Mouse (Mus musculus) gastrocnemius, postnatal 14 days (tissue): ENCODE measurements around the gene Zfp612. TPM values are rescaled to one million over a fixed set of nuclear protein-coding genes. Genes with fewer than 3 reads are reported as not detected.
"Not testable (repeated sequence)": the region's sequence is repeated elsewhere in the genome, so short reads cannot be mapped to it uniquely, and the experiment has no call there.

Experiments
- DNase-seq: peaks from one replicate; pipeline ENCODE4 v3.0.0; 2021; ENCODE audit warnings: mixed read lengths
- intact Hi-C: fragments of 180-260 bp; cut with DNase I; formaldehyde crosslinking; loops from one replicate; pipeline ENCODE4 v1.15.1; 2025; ENCODE audit warnings: low total_unique reads
- long read RNA-seq, 2 experiments: library from polyadenylated mRNA; stranded (forward); transcript quantifications; one replicate each; pipeline ENCODE4 v2.0.0; 2021
- total RNA-seq, 2 experiments: library from RNA; stranded (reverse); gene quantifications; 2 replicates each; pipeline ENCODE4 v1.2.3; 2021

The Zfp612 gene
- 1 to 10 TPM; 5.6 to 6.3 TPM for total RNA-seq
- long read RNA-seq, experiment 1, partial matches to known transcripts: 0 of 3 reads
- long read RNA-seq, experiment 1, other reads (novel, unspliced or antisense): 2 of 3 reads
- long read RNA-seq, experiment 2, partial matches to known transcripts: 0 of 4 reads
- long read RNA-seq, experiment 2, other reads (novel, unspliced or antisense): 1 of 4 reads

DNA sequence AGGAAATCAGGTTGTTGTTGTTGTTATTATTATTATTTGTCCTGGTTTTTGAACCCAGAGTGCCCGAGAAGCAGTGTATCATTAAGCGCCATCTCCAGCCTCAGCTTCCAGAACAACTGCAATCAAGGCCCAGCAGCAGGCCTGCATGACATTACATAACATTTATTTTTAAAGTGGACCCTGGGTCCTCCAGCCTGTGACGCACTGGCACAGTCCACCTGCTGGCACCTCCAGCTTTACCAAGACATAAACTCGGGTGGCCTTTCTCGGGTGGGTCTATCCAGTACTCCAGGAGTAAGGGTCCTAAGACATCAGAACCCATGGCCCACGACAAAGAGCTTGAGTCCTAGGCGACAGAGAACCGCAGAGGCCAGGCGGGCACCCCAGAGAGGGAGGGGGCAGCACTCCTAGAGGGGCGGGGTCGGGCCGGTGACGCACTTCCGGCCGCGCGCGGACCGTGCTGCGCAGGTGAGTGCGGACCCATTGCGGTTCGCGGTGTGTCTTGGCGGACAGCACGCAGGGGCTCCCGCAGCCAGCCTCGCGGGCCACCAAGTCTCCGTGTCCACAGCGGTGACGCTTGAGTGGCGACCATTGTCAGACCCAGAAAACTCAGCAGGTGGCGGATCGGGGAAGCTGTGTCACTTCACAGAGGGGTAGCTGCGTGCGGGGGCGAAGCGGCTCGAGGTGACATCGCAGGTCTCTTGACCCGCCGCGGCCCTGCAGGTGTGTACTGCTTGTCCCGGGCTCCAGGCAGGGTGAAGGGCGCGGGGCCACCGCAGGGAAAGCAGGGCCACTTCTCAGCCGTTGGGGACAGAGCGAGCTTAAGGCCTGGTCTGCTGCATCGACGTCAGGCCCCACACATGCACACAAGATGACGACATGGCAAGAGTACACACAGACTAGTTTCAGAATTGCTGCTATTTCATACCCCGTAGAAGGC lies at the start of gene Zfp612:
Gene Zfp612 (plus strand): TSS at position 465 of the 940 bp plus-strand sequence.
- DNase-seq: peak; percentile 40
- intact Hi-C loops: no loop called here

DNA sequence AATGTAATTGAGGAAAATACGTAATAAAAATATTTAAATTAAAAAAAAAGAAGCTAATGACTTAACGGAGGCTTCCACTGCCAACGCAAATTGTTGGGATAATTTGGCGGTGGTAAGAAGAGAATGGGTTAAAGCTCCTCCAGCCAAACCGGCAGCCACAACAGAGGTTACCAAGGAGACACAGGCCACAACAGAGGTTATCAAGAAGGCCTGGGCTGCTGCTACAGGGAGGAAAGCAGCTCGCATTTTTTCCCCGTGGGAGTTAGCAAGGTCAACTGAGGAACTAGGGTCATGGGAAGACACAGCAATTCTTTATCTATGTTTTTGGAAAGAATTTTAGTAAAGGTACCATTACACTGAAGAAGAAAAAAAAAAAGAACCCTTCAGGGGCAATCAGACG lies 45.8 kb upstream of the Zfp612 start:
- DNase-seq, intact Hi-C loops: not testable (repeated sequence)

DNA sequence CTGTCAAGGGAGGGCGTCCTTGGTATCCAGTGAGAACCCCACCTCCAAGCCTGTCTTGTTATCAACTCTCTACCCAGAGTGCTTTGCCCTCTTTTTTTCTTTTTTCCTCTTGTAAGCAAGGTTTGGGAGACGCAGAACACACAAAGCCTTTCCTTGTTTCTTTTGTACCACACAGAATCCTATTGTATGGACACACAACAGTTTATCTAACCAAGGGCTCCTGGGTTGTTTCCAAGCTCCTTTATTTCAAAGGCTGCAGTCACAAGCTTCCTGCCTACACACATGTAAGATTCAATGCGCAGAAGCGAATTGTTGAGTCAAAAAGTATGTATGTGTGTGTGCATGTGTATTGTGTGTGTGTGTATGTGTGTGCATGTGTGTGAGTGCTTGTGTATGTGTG lies 45.2 kb upstream of the Zfp612 start:
- no peak for DNase-seq

DNA sequence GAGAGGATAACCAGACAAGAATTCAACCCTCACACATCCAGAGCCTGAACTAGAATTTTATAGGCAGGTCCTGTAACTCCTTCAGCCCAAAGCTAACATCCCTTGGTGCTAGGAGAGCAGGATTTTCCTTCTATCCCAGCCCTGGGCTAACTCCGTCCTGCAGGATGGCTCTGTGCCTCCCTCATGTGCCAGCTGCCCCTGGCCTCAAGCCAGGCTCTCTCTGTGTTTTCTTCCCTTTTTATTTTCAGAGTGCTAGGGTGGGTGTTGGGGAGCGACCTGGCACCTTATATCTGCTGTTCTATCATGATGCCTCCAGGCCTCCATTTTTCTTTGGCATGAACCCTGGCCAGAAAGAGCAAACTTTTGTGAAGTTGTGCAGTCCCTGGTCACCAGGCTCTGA lies 43.4 kb upstream of the Zfp612 start:
- no peak for DNase-seq
- intact Hi-C loops: no loop called here

More for the DNA sequence above, 45.2 kb upstream of the Zfp612 start:
- intact Hi-C loops: no loop called here

DNA sequence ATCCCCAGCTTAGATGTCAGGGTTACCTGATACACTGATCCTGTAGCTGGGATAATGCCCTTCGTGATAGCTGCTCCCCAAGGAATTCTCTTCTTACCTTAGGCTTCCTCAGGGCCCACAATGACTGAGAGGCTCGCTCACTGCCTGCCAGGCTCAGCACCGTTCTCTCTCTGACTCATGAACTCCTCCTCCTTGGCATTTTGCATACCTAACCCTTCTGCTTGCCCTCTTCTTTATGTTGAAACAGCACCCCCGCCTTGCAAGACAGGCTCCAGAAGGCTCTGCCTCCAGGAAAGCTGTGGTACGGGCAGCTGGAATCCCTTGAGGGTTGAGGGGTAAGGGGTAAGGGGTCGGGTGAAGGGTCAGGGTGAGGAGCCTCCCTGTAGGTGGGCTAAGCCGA lies 40.3 kb upstream of the Zfp612 start:
- intact Hi-C loops: no loop called here
- DNase-seq: no peak

DNA sequence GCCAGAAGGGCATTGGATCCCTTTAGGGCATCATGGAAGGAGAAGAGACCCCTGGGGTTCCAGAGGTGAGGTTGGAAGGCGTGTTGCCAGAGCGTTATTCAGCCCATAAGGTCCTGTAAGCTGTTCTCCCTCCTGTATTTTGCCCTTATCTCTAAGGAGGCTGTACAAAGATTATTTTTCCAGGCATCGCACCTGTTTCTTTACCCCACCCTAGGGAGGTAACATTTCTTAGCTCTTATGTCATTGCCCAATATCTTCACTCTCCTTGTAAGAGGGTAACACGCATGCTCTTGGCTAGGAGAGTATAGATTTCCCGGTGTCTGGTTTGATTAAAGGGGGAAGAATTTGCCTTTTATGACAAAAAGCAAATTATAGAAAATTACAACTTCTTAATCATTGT lies 39.9 kb upstream of the Zfp612 start, which contains the start of gene Chst4:
Gene Chst4 (minus strand): TSS at position 82 of the 400 bp plus-strand sequence.
- intact Hi-C loops: no loop called here
- no peak for DNase-seq

DNA sequence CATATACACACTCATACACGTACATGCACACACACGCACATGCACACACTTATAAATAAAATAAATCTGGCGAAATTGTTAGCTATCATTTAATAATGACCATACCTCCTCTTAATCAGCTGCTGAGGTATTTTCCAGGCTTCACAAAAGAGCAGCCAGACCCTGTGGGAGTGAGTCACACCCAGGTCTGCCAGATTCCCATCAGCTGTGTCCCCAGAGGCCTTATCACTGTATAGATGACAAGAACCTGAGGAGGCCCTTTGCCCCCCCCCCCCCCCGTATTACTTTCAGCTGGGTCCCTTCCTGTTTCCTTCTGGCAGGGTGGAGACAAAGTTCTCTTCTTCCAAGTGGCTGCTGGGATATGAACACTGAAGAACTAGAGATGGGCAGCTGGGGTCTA lies 39.0 kb upstream of the Zfp612 start:
- no peak for DNase-seq
- intact Hi-C loops: no loop called here

DNA sequence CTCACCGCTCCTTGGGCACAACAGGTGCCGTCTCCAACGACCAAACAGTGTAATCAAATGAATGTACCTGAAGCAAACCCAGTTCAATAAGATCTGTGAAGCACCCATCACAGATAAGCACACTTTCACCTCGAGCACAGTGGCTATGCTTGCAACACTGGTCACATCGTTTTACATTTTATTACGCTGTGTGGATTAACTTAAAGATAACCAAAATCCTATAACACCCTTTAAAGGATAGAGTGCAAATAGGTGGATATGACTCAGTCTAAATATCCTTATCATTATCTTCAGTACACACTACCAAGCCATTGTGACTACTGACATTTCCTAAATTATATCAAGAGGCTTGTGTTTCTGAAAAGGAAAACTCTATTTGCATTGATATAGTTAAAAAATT lies 28.3 kb upstream of the Zfp612 start:
- intact Hi-C loops: no loop called here
- no peak for DNase-seq

DNA sequence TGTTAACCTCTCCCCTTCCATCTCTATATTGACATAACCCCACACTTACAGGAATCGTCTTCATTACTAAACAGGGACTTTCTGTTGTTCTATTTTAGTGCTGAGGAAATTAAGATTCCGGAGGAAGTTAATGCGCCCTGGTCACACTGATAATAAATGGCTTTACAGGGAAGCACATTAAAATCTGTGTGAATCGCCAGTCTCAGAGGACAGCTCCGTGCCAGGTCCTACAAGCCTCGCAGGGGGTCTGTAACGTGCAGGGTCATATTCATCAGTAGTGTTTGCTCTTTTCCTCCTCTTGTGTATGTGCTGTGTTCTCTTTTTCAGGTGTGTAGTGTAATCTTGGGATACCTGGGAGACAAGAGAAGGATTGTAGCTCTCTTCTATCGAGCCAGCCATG lies 21.3 kb upstream of the Zfp612 start:
- intact Hi-C loops: no loop called here
- no peak for DNase-seq

DNA sequence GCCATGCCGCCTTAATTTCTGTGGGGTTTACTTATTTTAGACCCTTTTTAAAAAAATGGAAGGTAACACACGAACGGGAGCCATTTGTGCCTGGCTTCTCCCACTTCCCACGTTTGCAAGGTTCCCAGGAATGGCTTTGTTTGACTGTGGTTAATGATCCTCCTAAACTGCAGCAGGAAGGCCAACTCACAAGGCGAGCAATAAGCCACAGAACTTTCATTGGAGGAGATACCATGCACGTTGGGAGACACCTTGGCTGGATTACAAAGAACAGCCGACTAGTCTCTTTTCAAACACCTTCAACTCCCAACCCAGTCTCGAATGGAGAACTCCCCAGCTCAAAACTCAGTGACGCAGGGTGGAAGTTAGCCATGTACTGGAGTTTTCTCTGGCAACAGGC lies 15.4 kb upstream of the Zfp612 start:
- intact Hi-C loops: no loop called here
- DNase-seq: no peak

DNA sequence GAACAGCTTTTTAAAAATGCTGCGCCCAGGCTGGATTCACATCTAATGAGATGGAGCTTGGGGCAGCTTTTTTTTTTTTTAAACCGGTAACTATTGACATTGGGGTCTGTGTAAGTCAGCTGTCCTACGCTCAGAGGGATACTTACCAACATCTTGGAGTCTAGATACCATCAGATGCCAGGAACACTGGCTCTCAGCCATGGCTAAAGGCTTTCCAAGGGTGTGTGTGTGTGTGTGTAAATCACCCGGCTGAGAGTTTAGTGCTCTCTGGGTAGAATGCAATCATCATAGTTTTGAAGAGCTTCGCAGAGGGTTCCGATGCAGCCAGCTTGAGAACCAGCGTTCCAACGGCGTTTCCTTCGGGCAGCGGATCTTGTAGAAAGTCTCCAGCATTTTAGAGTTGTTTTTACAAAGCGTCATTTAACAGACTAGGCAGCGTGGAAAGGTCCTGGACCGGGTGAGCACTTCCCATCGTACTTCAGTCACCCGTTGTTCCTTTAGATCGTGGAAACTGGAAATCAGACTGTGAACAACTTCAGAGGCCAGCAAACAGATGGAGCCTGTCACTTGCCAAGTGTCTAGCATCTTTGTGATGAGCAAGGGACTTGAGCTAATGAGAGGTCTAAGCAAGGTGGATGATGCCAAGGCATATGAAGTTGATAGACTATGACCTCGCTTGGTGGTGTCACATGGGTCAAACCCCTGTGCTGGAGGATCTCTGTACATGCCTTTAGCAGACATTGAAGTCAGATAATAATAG lies 14.8 kb upstream of the Zfp612 start:
- no peak for DNase-seq
- intact Hi-C loops: no loop called here

DNA sequence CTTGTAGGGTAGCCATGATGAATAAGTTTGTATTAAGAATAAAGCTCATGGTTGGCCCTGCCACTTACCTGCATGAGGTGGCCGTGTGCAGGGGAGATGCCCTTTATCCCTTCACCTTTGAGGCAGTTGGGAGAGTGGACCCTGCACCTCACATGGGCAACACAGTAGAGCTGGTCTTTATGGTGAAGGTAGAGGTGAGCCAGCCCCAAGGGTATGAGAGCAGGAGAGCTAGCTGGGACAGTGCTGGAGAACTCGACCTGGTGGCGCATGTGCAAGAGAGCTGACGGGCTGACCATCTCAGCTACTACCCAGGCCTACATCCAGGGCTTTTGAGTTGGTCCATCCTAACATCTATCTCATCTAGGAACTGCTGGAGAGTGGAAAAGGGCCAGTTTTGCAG lies 13.9 kb upstream of the Zfp612 start:
- DNase-seq: no peak
- intact Hi-C loops: no loop called here

DNA sequence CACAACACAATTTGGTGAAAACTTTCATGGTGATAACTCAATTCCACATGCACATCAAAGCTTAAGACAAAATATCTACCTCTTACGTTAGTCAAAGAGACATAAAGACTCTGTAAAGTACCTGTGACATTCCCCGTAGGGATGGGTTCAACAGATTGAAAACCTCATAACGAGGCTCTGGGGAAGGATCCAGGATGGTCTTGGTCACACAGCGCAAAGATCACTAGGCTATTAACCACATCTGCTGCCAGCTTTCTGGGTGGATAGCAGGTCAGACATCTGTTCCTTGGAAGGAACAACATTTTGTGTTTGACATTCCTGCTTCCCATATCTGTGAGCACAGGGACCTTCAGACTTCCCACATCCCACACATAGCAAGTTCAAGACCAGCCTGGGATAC lies 9.8 kb upstream of the Zfp612 start:
- DNase-seq: no peak
- intact Hi-C loops: loop anchor here (2.0 to 5.0 kb wide), 2 partner anchors 62 to 99 kb away; no protein-coding TSS in a partner anchor

DNA sequence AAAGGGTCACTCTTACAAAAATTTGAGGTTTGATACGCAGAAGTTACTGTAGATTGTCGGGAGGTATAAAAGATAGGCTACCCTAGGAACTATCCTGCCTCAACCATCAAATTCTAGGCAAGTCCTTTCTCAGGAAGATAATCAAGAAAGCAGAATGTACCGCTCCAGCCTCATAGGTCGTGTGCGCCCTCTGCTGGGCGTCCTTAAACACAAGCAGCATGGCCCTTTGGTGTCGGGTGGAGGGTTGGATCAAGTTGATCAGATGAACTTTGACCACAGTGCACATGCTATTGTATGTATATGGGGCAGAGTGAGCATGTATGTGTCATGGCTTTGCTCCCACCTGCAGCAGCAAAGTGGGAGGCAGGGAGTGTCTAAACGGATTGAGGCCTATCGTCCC lies 7.9 kb upstream of the Zfp612 start:
- peak; percentile 55 for DNase-seq
- intact Hi-C loops: loop anchor here (2.0 to 5.0 kb wide), 2 partner anchors 64 to 101 kb away; no protein-coding TSS in a partner anchor

DNA sequence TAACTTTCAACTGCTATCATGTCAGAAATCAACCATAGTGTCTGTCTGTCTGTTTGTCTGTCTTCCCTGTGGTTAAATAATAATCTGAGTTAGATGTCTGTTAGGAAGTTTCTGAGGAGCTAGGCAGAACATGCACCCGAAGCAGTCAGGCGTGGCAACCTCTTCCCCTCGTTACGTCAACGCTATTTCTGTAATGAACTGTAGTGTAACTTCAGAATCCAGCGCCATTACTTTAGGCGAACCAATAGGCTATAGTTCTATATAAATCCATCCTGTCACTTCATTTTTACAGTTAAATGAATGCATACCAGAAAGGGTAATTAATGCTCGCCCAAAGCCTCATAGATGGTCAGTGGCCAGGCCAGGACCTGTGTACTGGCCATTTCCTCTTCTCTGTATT lies 5.0 kb upstream of the Zfp612 start:
- DNase-seq: no peak
- intact Hi-C loops: loop anchor here (5.0 kb wide), 1 partner anchor 67 kb away; no protein-coding TSS in a partner anchor

DNA sequence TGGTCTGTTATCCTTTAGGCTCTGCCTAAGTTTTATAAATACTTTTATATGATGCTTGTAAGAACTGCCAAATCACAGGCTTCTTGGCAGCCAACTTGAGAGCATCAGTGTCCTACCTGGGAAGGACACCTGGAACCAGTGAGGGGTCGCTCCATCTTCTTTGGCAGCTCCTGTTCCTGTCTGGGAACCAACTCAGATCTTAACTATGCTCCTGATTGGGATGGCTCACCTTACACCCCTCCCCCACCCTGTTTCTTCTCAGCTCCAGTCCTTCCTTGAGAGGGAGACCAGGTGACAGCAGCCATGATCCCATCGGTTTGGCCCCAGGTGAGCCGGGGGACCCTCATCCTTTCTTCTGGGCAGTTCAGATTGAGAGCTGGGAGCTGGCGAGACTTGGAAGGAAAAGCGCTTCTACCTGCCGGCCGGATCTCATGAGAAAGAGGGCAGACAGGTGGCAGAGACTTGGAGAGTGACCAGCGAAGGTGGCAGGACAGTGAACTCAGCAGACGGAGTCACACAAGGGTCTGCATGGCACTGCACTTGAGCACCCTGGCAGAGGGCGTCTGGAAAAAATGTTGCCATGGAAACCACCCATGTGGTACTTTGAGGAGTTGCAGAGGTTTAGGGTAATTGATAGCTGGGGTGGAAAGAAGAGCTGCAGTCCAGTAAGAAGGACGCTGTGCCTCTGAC lies 3.0 kb downstream of the Zfp612 start:
- intact Hi-C loops: no loop called here
- no peak for DNase-seq

DNA sequence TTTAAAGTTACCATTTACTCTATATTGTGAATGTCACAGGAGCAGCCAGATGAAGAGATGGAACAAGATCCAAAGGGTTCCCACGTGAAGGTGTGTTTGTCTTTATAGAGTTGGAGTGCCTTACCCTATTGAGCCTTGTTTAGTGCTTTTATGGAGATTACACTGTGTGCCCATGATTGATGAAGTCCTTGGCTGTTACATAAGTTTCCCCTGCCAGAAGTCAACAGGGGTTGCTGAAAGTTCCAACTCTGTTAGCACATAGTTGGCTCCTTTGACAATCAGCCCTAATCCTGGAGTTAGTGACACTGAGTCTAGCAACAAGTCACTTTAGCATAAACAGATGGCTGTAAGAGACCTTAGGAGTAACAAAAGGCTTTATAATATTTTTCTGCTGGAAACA lies 12.3 kb downstream of the Zfp612 start:
- DNase-seq: no peak
- intact Hi-C loops: no loop called here

DNA sequence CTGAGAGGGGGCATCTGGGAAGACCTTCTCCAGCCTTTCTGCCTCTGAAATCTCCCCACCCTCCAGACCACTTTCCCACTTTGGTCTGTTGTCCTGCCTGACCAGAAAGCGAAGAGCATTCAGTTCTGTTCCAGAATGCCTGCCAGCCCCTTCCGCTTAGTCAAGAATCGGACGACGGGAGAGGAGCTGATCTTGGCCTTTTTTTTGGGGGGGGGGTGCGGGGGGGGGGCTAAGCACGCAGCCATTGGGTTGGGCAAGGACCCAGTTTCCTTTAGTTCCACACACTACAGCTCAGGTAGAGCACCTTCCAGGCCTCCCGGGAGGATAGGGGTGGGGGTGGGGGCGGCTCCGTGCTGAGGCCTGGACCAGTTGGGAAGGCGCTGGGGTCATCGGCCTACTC lies 21.4 kb downstream of the Zfp612 start, which contains the start of gene Gm21964:
Gene Gm21964 (plus strand): TSS at position 301 of the 400 bp plus-strand sequence.
- intact Hi-C loops: no loop called here
- no peak for DNase-seq

DNA sequence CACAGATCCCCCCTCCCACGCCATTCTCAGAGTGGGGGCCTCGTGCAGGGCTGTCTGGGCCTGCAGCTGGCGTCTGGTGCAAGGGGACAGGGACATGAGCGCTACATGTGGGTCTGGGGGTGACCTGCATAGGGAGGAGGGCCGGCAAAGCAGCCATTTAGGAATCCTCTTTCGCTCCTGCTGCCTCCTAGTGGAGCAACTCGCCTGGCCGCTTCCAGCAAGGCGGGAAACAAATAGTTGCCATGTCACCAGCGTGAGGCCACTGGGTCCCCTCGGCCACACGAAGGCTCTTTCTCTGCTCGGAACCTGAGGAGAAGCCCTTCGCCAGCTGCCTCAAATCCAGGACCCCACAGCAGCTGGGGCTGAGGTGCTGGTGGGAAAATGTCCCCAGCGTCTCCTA lies 22.1 kb downstream of the Zfp612 start:
- intact Hi-C loops: no loop called here
- DNase-seq: no peak
